ENCODE assay signal across 8 mouse cellular contexts in genomic region chr13:22028673-22029460, GRCm38 (mm10). TPM values are rescaled to one million over a fixed set of nuclear protein-coding genes. Genes with fewer than 3 reads are reported as not detected.
DNase-seq lines count a peak whose midpoint lies in the region; ATAC-seq and TF ChIP-seq lines count a peak whose summit lies in the region.

No protein-coding gene starts in this region.

- TF ChIP-seq CTCF in gastrocnemius, adult 2 months (IDR thresholded peaks at IDR 0.05): peak; percentile 97
- TF ChIP-seq CTCF in hindbrain, postnatal 0 days (IDR thresholded peaks at IDR 0.05; ENCODE audit: low read depth): peak; percentile 96

- peak; percentile 97 for DNase-seq in ZHBTc4 (ENCODE audit: low read depth, low spot score)
- DNase-seq in gastrocnemius, adult 2 months: peak; percentile 94
- DNase-seq in hindbrain, postnatal 0 days (ENCODE audit: low spot score): peak; percentile 94
- peak; percentile 83 to 95 for DNase-seq in left cerebral cortex, adult 8-10 months (ENCODE audit: low spot score in 2 of 2)
- peak; percentile 92 for DNase-seq in right cerebral cortex, adult 18-20 months
- DNase-seq in urinary bladder, postnatal 10 days (ENCODE audit: low spot score): peak; percentile 85

- peak overlapping the region; percentile 87 for H3K27ac ChIP-seq in gastrocnemius, adult 2 months
- H3K27ac ChIP-seq in hindbrain, postnatal 0 days: peak overlapping the region; percentile 37; the same call in 1 of the 2 replicates

- peak overlapping the region; percentile 85 for H3K4me3 ChIP-seq in gastrocnemius, adult 2 months
- H3K4me3 ChIP-seq in hindbrain, postnatal 0 days (ENCODE audit: low read length): peak overlapping the region; percentile 53

- H3K36me3 ChIP-seq in hindbrain, postnatal 0 days (ENCODE audit: insufficient read depth, low read length): no peaks in the 10 kb centered on the region

- peak overlapping the region; percentile 60 for H3K9ac ChIP-seq in hindbrain, postnatal 0 days (replicated peaks; ENCODE audit: low read length)

- no peaks in the 10 kb centered on the region for H3K27me3 ChIP-seq in hindbrain, postnatal 0 days (ENCODE audit: insufficient read depth, low read length)

- H3K4me2 ChIP-seq in hindbrain, postnatal 0 days (ENCODE audit: low read depth, low read length): peak overlapping the region; percentile 61

- under 1% methylated on average over 40 of the region's 40 CpGs for WGBS in hindbrain, postnatal 0 days

- H3K9me3 ChIP-seq in hindbrain, postnatal 0 days (ENCODE audit: low read length): no peaks in the 10 kb centered on the region

- no peaks in the 10 kb centered on the region for H3K4me1 ChIP-seq in hindbrain, postnatal 0 days (ENCODE audit: insufficient read depth, low read length)

- intact Hi-C loops in gastrocnemius, adult 2 months (cut with DNase I): loop anchor here (1.0 to 10.0 kb wide), 4 partner anchors 55 to 1403 kb away; no protein-coding TSS in a partner anchor

- ATAC-seq in common myeloid progenitor, adult 5-6 weeks (replicated peaks; ENCODE audit: low read depth, poor library complexity, severe bottlenecking): peak; percentile 86
- peak; percentile 78 for ATAC-seq in hindbrain, postnatal 0 days
- ATAC-seq in megakaryocyte, adult 5-6 weeks (ENCODE audit: poor library complexity, severe bottlenecking): peak; percentile 94

RNA-seq across cellular contexts. Expression of gene Hist1h2ah, which starts 6.5 kb away (rescaled TPM):
- total RNA-seq in common myeloid progenitor, adult 5-6 weeks (2017): 208 and 989 TPM in 2 replicates
- 1 to 10 TPM in 1 of 2 experiments, not detected in 1; 3.7 TPM for total RNA-seq in gastrocnemius, adult 2 months (2021)
- 67.7 and 136 TPM in 2 replicates for total RNA-seq in hindbrain, postnatal 0 days (2014; rRNA removed)
- 2.2 and 10.5 TPM in 2 replicates for polyA plus RNA-seq in hindbrain, postnatal 0 days (2015; fragmentation: Nextera tagmentation; extraction: Ambion mirVana)
- total RNA-seq in left cerebral cortex, adult 8-10 months (2022): 10 to 100 TPM in 3 of 4 experiments, not detected in 1; 15.3 to 27.1 (median 22.8) TPM
- total RNA-seq in megakaryocyte, adult 5-6 weeks (2015): 0.91 and 1.1 TPM in 2 replicates
- total RNA-seq in megakaryocyte, adult 5-6 weeks (2017): 48.2 and 145 TPM in 2 replicates

RNA-seq across cellular contexts. Expression of gene Hist1h2bk, which starts 6.8 kb away (rescaled TPM):
- total RNA-seq in common myeloid progenitor, adult 5-6 weeks (2017): 1,449 and 1,731 TPM in 2 replicates
- total RNA-seq in gastrocnemius, adult 2 months (2021): 1 to 10 TPM in 1 of 2 experiments, not detected in 1; 2.6 TPM
- total RNA-seq in hindbrain, postnatal 0 days (2014; rRNA removed): 468 and 587 TPM in 2 replicates
- polyA plus RNA-seq in hindbrain, postnatal 0 days (2015; fragmentation: Nextera tagmentation; extraction: Ambion mirVana): 0.84 and 1.2 TPM in 2 replicates
- total RNA-seq in left cerebral cortex, adult 8-10 months (2022): 10 to 100 TPM in 3 of 4 experiments, 1 to 10 TPM in 1; 3.0 to 13.9 (median 10.7) TPM
- total RNA-seq in megakaryocyte, adult 5-6 weeks (2015): 78.9 and 108 TPM in 2 replicates
- 1,539 and 1,747 TPM in 2 replicates for total RNA-seq in megakaryocyte, adult 5-6 weeks (2017)

RNA-seq across cellular contexts. Expression of gene Hist1h4i, which starts 12.3 kb away (rescaled TPM):
- total RNA-seq in common myeloid progenitor, adult 5-6 weeks (2017): 106 and 144 TPM in 2 replicates
- total RNA-seq in gastrocnemius, adult 2 months (2021): 10 to 100 TPM; 24.1 to 25.0 TPM
- total RNA-seq in hindbrain, postnatal 0 days (2014; rRNA removed): 20.6 and 39.3 TPM in 2 replicates
- polyA plus RNA-seq in hindbrain, postnatal 0 days (2015; fragmentation: Nextera tagmentation; extraction: Ambion mirVana): 5.1 and 5.5 TPM in 2 replicates
- total RNA-seq in left cerebral cortex, adult 8-10 months (2022): 10 to 100 TPM; 62.0 to 71.0 (median 68.4) TPM
- 34.9 and 43.5 TPM in 2 replicates for total RNA-seq in megakaryocyte, adult 5-6 weeks (2015)
- 115 and 127 TPM in 2 replicates for total RNA-seq in megakaryocyte, adult 5-6 weeks (2017)

RNA-seq across cellular contexts. Expression of gene Hist1h2ag, which starts 13.9 kb away (rescaled TPM):
- total RNA-seq in common myeloid progenitor, adult 5-6 weeks (2017): 689 and 693 TPM in 2 replicates
- 1 to 10 TPM; 1.1 to 2.3 TPM for total RNA-seq in gastrocnemius, adult 2 months (2021)
- 477 and 856 TPM in 2 replicates for total RNA-seq in hindbrain, postnatal 0 days (2014; rRNA removed)
- polyA plus RNA-seq in hindbrain, postnatal 0 days (2015; fragmentation: Nextera tagmentation; extraction: Ambion mirVana): 13.5 and 16.6 TPM in 2 replicates
- total RNA-seq in left cerebral cortex, adult 8-10 months (2022): 10 to 100 TPM in 3 of 4 experiments, 1 to 10 TPM in 1; 9.0 to 26.2 (median 21.0) TPM
- 43.5 and 58.5 TPM in 2 replicates for total RNA-seq in megakaryocyte, adult 5-6 weeks (2015)
- 942 and 986 TPM in 2 replicates for total RNA-seq in megakaryocyte, adult 5-6 weeks (2017)

RNA-seq across cellular contexts. Expression of gene Hist1h2bj, which starts 14.1 kb away (rescaled TPM):
- total RNA-seq in common myeloid progenitor, adult 5-6 weeks (2017): 591 and 710 TPM in 2 replicates
- 1 to 10 TPM; 2.3 to 3.4 TPM for total RNA-seq in gastrocnemius, adult 2 months (2021)
- 777 and 1,409 TPM in 2 replicates for total RNA-seq in hindbrain, postnatal 0 days (2014; rRNA removed)
- polyA plus RNA-seq in hindbrain, postnatal 0 days (2015; fragmentation: Nextera tagmentation; extraction: Ambion mirVana): 4.2 and 6.8 TPM in 2 replicates
- total RNA-seq in left cerebral cortex, adult 8-10 months (2022): 10 to 100 TPM in 2 of 4 experiments, 1 to 10 TPM in 2; 7.2 to 11.6 (median 10.4) TPM
- total RNA-seq in megakaryocyte, adult 5-6 weeks (2015): 57.4 and 58.7 TPM in 2 replicates
- total RNA-seq in megakaryocyte, adult 5-6 weeks (2017): 645 and 753 TPM in 2 replicates

Comparison
In these comparisons a context has a peak if more than half of its experiments do, and no peak if none do; other contexts are left out.
1. Peak in every context shown above with its lines: DNase-seq, ATAC-seq, H3K4me3 ChIP-seq and H3K27ac ChIP-seq.
2. RNA of gene Hist1h2bk, which starts 6.8 kb away (total RNA-seq): 78.9 to 1,747 TPM in megakaryocyte, adult 5-6 weeks, 1,449 to 1,731 TPM in common myeloid progenitor, adult 5-6 weeks and 468 to 587 TPM in hindbrain, postnatal 0 days; 3.0 to 13.9 TPM in left cerebral cortex, adult 8-10 months and 2.6 TPM in gastrocnemius, adult 2 months; every median in the first group is over 4 times any median in the second.